Mouse (Mus musculus) neural tube, postnatal 0 days (tissue): ENCODE results near the gene Efna3. TPM values are rescaled to one million over a fixed set of nuclear protein-coding genes. Genes with fewer than 3 reads are reported as not detected.

Experiments
- polyA plus RNA-seq: library from polyadenylated mRNA; unstranded; fragments of >200 nt; fragmentation: Nextera tagmentation; extraction: Ambion mirVana; gene quantifications from 2 replicates; pipeline ENCODE4 v1.2.1, GENCODE M21; 2015

Gene Efna3
- polyA plus RNA-seq: 90.5 and 99.5 TPM in 2 replicates

GRCm38 (mm10) chr3:89322514-89323165 lies at the start of gene Efna3:
TSS of gene Efna3 (minus strand) at chr3:89322965.

GRCm38 (mm10) chr3:89365153-89365485 lies 42.4 kb upstream of the Efna3 start, which contains the start of gene Dcst1:
TSS of gene Dcst1 (minus strand) at chr3:89365253.

DNA sequence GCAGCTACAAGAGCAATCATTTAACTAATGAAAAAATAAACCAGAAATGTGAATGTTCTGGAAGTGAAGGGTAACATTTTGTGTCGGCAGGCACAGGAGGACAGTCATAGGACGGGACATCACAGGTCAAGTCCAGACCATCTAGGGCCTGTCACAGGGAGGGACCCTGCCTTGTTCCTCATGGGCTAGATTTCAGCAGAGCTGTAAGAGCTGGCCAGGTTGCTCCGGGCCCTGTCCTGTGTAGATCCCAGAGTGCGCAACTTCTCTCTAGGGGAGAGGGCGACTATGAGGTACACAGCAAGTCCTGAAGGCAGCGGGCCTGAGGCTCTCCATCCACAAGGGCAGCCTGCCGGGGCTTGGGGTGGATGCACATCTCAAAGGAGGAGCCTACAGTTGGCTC lies 38.9 kb upstream of the Efna3 start, which contains the start of gene Dcst2:
Gene Dcst2 (plus strand): TSS at position 301 of the 400 bp plus-strand sequence.

DNA sequence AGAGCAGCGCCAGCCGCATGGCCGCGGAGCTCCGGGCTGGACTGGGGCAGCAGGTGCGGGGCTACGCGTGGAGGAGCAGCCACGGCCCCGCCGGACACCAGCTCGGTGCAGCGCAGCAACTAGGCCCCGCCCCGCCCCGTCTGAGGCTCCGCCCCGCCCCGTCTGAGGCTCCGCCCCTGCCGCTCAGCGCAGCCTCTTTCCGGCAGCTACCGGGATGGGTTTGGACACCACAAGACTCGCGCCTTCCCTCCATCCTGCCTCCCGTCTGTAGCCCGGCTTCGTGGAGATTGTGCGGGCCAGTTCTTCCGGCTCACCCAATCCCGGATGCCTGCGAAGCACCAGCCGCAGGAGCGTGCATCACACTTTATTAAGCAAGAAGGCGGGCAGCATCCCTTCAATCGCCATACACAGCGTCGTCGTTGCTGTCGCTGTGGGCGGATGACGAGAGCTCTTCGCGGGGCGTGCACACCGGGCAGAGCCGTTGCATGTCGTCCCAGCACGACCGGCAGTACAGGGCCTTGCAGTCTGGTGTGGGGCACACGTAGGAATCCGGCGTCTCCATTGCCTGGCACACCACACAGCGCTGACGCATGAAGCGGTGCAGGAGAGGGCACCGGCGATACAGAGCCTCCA lies 27.2 kb upstream of the Efna3 start, which contains the start of gene Adam15:
Gene Adam15 (minus strand): TSS at position 128 of the 633 bp plus-strand sequence.

GRCm38 (mm10) chr3:89337721-89338578 lies 15.2 kb upstream of the Efna3 start, which contains the start of gene Efna4:
TSS of gene Efna4 (minus strand) at chr3:89338028.

GRCm38 (mm10) chr3:89280606-89281511 lies 41.9 kb downstream of the Efna3 start, which contains the start of gene Efna1:
TSS of gene Efna1 (minus strand) at chr3:89281142.

DNA sequence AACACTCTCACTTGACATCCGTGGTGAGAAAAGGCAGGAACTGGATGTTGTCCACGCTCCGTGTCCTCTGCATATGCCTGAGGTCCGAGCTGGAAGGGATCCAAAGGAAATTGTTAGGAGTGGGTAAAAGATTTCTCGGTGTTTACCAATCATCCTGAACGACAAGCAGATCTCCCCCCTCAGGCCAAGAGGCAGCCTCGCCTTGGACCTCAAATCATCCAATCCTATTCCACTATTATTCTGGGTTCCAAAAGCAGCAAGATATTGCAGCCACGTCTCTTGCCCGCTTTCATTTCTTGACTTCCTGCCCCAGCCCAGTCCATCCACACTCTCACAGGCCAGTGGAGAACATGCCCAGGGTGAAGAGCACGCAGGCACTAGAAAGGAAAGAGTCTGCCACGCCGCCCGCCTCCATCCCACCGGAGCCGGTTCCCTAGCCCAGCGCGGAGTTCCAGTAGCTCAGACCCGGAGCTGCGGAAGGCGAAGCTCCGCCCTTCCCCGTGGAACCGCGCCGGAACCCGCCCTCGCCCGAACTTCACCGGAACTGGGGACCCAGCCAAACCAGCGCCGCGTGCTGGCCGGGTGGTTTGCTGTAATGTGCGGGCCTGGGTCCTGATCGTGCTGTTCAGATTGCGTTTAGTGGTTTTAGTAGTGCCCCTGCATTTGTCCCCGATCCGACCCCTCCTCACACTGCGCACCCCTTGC lies 52.6 kb downstream of the Efna3 start, which contains the start of gene Slc50a1:
Gene Slc50a1 (minus strand): TSS at position 520 of the 705 bp plus-strand sequence.

Other genes with a start within 250 kb of the Efna3 start
- 99.3 and 116 TPM in 2 replicates for gene Rusc1, start 229.7 kb downstream of the Efna3 start, polyA plus RNA-seq
- not detected in 2 replicates for gene Gm43738, start 221.9 kb downstream of the Efna3 start, polyA plus RNA-seq
- gene Fdps, start 221.0 kb downstream of the Efna3 start, polyA plus RNA-seq: 365 and 386 TPM in 2 replicates
- 0.05 and 0.23 TPM in 2 replicates for gene Pklr, start 186.8 kb downstream of the Efna3 start, polyA plus RNA-seq
- 33.7 and 44.1 TPM in 2 replicates for gene Hcn3, start 162.8 kb downstream of the Efna3 start, polyA plus RNA-seq
- 18.0 and 20.4 TPM in 2 replicates for gene Clk2, start 158.2 kb downstream of the Efna3 start, polyA plus RNA-seq
- gene Scamp3, start 145.5 kb downstream of the Efna3 start, polyA plus RNA-seq: 157 and 167 TPM in 2 replicates
- 32.2 and 35.7 TPM in 2 replicates for gene Fam189b, start 139.8 kb downstream of the Efna3 start, polyA plus RNA-seq
- gene Gba, start 120.0 kb downstream of the Efna3 start, polyA plus RNA-seq: 44.1 and 48.5 TPM in 2 replicates
- gene Thbs3, start 107.8 kb downstream of the Efna3 start, polyA plus RNA-seq: 43.9 and 50.6 TPM in 2 replicates
- 160 and 167 TPM in 2 replicates for gene Mtx1, start 95.9 kb downstream of the Efna3 start, polyA plus RNA-seq
- 0.67 and 1.2 TPM in 2 replicates for gene Muc1, start 93.9 kb downstream of the Efna3 start, polyA plus RNA-seq
- gene Krtcap2, start 77.0 kb downstream of the Efna3 start, polyA plus RNA-seq: 272 and 290 TPM in 2 replicates
- 48.0 and 58.9 TPM in 2 replicates for gene Trim46, start 76.7 kb downstream of the Efna3 start, polyA plus RNA-seq
- 131 and 136 TPM in 2 replicates for gene Dpm3, start 63.6 kb downstream of the Efna3 start, polyA plus RNA-seq
- 56.5 and 58.8 TPM in 2 replicates for gene Slc50a1, start 52.4 kb downstream of the Efna3 start, polyA plus RNA-seq
- gene Efna1, start 41.8 kb downstream of the Efna3 start, polyA plus RNA-seq: 7.1 and 9.8 TPM in 2 replicates
- gene Efna4, start 15.1 kb upstream of the Efna3 start, polyA plus RNA-seq: 2.2 and 2.3 TPM in 2 replicates
- gene Adam15, start 27.0 kb upstream of the Efna3 start, polyA plus RNA-seq: 77.7 and 84.5 TPM in 2 replicates
- 0.26 and 0.42 TPM in 2 replicates for gene Dcst2, start 39.0 kb upstream of the Efna3 start, polyA plus RNA-seq
- 1.4 and 1.6 TPM in 2 replicates for gene Dcst1, start 42.3 kb upstream of the Efna3 start, polyA plus RNA-seq
- gene Zbtb7b, start 71.8 kb upstream of the Efna3 start, polyA plus RNA-seq: 1.1 and 1.4 TPM in 2 replicates
- gene Lenep, start 79.8 kb upstream of the Efna3 start, polyA plus RNA-seq: not detected in 2 replicates
- 22.5 and 26.6 TPM in 2 replicates for gene Flad1, start 88.9 kb upstream of the Efna3 start, polyA plus RNA-seq
- 65.2 and 67.0 TPM in 2 replicates for gene Cks1b, start 95.4 kb upstream of the Efna3 start, polyA plus RNA-seq
- gene Shc1, start 95.5 kb upstream of the Efna3 start, polyA plus RNA-seq: 13.9 and 16.1 TPM in 2 replicates
- 33.8 and 34.4 TPM in 2 replicates for gene Pygo2, start 107.2 kb upstream of the Efna3 start, polyA plus RNA-seq
- 25.3 and 29.2 TPM in 2 replicates for gene Pbxip1, start 113.7 kb upstream of the Efna3 start, polyA plus RNA-seq
- gene Pmvk, start 131.6 kb upstream of the Efna3 start, polyA plus RNA-seq: 136 and 148 TPM in 2 replicates
- 9.1 and 11.3 TPM in 2 replicates for gene Kcnn3, start 197.2 kb upstream of the Efna3 start, polyA plus RNA-seq